Mouse (Mus musculus) left cerebral cortex, adult 18-20 months (tissue): Measurements from ENCODE around the gene Slc24a5. TPM values are rescaled to one million over a fixed set of nuclear protein-coding genes. Genes with fewer than 3 reads are reported as not detected.
"Not testable (repeated sequence)": the region's sequence is repeated elsewhere in the genome, so short reads cannot be mapped to it uniquely, and the experiment has no call there.

Experiments used
- DNase-seq, 2 experiments: peaks; one replicate each; pipeline ENCODE4 v3.0.0; 2021 to 2022; ENCODE audit warnings: low spot score in 2 of 2, mixed read lengths in 1 of 2
- long read RNA-seq, 2 experiments: library from polyadenylated mRNA; stranded (forward); transcript quantifications; one replicate each; pipeline ENCODE4 v2.0.0; 2021
- total RNA-seq, 2 experiments: library from RNA; stranded (reverse); gene quantifications; 2 replicates each; pipeline ENCODE4 v1.2.3; 2021

Gene Slc24a5
- total RNA-seq, result under 1 TPM; 0.42 to 0.49 TPM
- long read RNA-seq, experiment 1, partial matches to known transcripts, result 0 of 22 reads
- long read RNA-seq, experiment 1, other reads (novel, unspliced or antisense), result 22 of 22 reads
- long read RNA-seq, experiment 2, partial matches to known transcripts, result 0 of 15 reads
- long read RNA-seq, experiment 2, other reads (novel, unspliced or antisense), result 15 of 15 reads

- DNase-seq, result no peak
Measured at GRCm38 (mm10) chr2:125067894-125068293, at the start of gene Slc24a5. Gene Slc24a5 (plus strand): TSS chr2:125068124.

GRCm38 (mm10) chr2:125024386-125024785 is 43.5 kb upstream of the Slc24a5 start:
- no peak for DNase-seq

- no peak for DNase-seq
Measured at GRCm38 (mm10) chr2:125026358-125027000, 41.4 kb upstream of the Slc24a5 start.

GRCm38 (mm10) chr2:125030591-125030990 is 37.3 kb upstream of the Slc24a5 start:
- DNase-seq, result no peak

GRCm38 (mm10) chr2:125031111-125031510 is 36.8 kb upstream of the Slc24a5 start:
- DNase-seq, result no peak

GRCm38 (mm10) chr2:125031562-125032257 is 36.2 kb upstream of the Slc24a5 start:
- peak; percentile 17 to 18 for DNase-seq

GRCm38 (mm10) chr2:125032258-125032973 is 35.5 kb upstream of the Slc24a5 start:
- DNase-seq, result peak; percentile 20 to 52

GRCm38 (mm10) chr2:125033042-125033743 is 34.7 kb upstream of the Slc24a5 start:
- DNase-seq, result no peak

GRCm38 (mm10) chr2:125055316-125055903 is 12.5 kb upstream of the Slc24a5 start:
- DNase-seq, result no peak

- peak; percentile 28 to 36 for DNase-seq
Measured at GRCm38 (mm10) chr2:125057250-125057815, 10.6 kb upstream of the Slc24a5 start.

- DNase-seq, result no peak
Measured at GRCm38 (mm10) chr2:125061451-125061850, 6.5 kb upstream of the Slc24a5 start.

GRCm38 (mm10) chr2:125062944-125063343 is 5.0 kb upstream of the Slc24a5 start:
- no peak for DNase-seq

GRCm38 (mm10) chr2:125067373-125067772 is 551 bp upstream of the Slc24a5 start:
- no peak for DNase-seq

- no peak for DNase-seq
Measured at GRCm38 (mm10) chr2:125068696-125069095, 772 bp downstream of the Slc24a5 start.

GRCm38 (mm10) chr2:125073056-125073780 is 5.3 kb downstream of the Slc24a5 start:
- no peak for DNase-seq

GRCm38 (mm10) chr2:125083879-125084278 is 16.0 kb downstream of the Slc24a5 start:
- no peak for DNase-seq

- no peak for DNase-seq
Measured at GRCm38 (mm10) chr2:125088757-125089156, 20.8 kb downstream of the Slc24a5 start.

GRCm38 (mm10) chr2:125092123-125092522 is 24.2 kb downstream of the Slc24a5 start:
- not testable (repeated sequence) for DNase-seq

- DNase-seq, result not testable (repeated sequence)
Measured at GRCm38 (mm10) chr2:125104491-125104890, 36.6 kb downstream of the Slc24a5 start.

GRCm38 (mm10) chr2:125106536-125106935 is 38.6 kb downstream of the Slc24a5 start:
- DNase-seq, result not testable (repeated sequence)
